Mouse (Mus musculus): Measurements from ENCODE around the gene Gng3. TPM values are rescaled to one million over a fixed set of nuclear protein-coding genes. Genes with fewer than 3 reads are reported as not detected.

Gene Gng3
- polyA plus RNA-seq, 1 experiment from 2014 or later, result 2.9 TPM

DNA sequence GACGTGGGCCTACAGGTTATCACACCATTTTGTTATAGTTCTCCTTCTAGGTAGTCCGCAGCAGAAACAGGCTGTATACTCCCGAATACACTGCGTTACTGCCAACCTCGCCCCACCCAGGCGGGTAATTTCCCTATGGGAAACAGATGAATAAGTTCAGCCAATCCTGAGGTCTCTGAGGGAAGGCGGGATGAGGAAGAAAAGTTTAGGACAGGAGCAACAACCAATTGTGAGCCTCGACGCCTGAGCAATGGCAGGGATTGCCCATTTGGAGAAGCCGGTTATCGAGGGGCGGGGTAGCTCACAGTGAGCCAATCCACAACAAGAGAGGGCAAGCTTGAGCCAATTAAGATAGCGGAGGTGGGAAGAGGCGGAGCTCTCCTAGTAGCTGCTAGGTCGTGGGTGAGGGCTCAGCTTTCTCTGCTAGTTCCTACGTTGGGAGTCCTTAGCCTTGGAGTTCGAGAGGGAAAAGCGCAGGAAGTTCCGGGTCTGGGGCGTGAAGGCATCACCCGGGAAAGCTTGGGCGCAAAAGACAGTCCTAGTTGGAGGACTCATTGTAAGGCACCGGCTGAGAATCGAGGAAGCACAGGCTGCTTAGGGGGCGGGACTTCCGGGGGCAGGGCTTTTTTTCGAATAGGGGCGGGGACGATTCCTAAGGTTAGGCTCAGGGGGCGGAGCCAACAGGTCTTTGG, 36.7 kb downstream of the Gng3 start, which contains the start of gene Zbtb3:
Gene Zbtb3 (plus strand): TSS at position 426 of the 692 bp plus-strand sequence.
- H3K36me3 ChIP-seq, result peaks cover 28% of the 10 kb centered on the region
- H3K9me3 ChIP-seq (replicated peaks), result no peaks in the 10 kb centered on the region
- H3K4me3 ChIP-seq, result peak within 1 kb of the TSS; percentile 67
- H3K4me2 ChIP-seq, result peak within 1 kb of the TSS; percentile 72
- no peaks in the 10 kb centered on the region for H3K27me3 ChIP-seq (replicated peaks)
- peak within 1 kb of the TSS; percentile 69 for H3K27ac ChIP-seq (ENCODE audit: poor library complexity, severe bottlenecking)
- peaks cover 17% of the 10 kb centered on the region for H3K4me1 ChIP-seq (replicated peaks)
- WGBS, result under 1% methylated on average over 29 of the region's 30 CpGs
- ATAC-seq (ENCODE audit: insufficient number of reproducible peaks, low FRiP score), result peak; percentile 97
- peak within 1 kb of the TSS; percentile 64 for H3K9ac ChIP-seq

DNA sequence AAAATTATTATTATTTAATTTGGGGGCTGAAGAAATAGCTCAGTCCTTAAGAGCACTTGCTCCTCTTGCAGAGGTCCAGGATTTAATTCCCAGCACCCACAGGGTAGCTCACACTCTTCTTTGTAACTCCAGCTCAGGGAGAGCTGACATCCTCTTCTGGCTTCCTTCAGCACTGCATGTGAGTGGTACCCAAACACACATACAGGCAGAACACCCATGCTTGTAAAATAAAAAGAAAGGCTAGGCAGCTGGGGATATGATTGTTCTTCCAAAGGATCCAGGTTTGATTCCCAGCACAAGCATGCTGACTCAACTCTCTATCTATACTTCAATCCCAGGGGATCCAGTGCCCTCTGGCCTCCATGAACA, 40.1 kb downstream of the Gng3 start:
- Histone ChIP-seq H3K4me1 (replicated peaks) (peaks cover 20% of the 10 kb centered on the region), H3K4me2 (peak overlapping the region; percentile 85; the same call in 1 of the 2 replicates), H3K36me3 (peaks cover 25% of the 10 kb centered on the region), H3K27me3 (replicated peaks) (no peaks in the 10 kb centered on the region), H3K4me3 (no peak overlapping the region), H3K9me3 (replicated peaks) (no peaks in the 10 kb centered on the region), H3K9ac (no peak overlapping the region), H3K27ac (ENCODE audit: poor library complexity, severe bottlenecking) (no peak overlapping the region)
- ATAC-seq (ENCODE audit: insufficient number of reproducible peaks, low FRiP score), result no peak

DNA sequence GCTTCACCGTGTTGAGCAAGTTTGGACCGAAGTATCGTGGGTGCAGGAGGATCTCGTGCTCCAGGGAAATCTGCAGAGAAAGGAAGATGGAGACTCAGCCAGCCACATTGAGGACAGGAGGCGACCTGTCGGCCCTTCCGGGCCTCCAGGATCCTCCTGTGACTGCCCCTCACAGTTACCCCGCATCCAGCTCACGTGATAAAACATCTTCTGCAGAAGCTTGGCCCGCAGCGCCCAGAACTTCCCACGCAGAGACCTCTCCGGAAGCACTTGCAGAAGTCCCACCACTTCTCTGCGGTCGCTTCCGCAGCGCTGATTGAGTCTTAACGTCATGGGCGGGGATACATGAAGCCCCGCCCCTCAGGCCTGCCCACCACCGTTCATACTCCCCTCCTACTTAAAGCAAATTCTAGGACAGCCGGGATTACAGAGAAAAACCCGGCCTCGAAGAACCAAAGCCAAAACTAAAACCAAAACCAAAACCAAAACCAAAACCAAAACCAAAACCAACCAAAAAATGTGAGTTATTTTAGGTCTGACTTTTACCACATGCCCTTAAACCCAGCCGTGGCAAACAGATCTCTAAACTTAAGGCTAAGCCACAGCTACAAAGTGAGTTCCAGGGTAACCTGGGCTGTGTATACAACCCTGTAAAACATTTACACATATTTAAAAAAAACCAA, 40.6 kb downstream of the Gng3 start, which contains the start of gene Polr2g:
Gene Polr2g (minus strand): TSS at position 314 of the 683 bp plus-strand sequence.
- peak; percentile 84 for ATAC-seq (ENCODE audit: insufficient number of reproducible peaks, low FRiP score)
- Histone ChIP-seq H3K9ac (peak within 1 kb of the TSS; percentile 89), H3K9me3 (replicated peaks) (no peaks in the 10 kb centered on the region), H3K4me2 (peak within 1 kb of the TSS; percentile 85), H3K4me1 (replicated peaks) (peaks cover 14% of the 10 kb centered on the region), H3K36me3 (peaks cover 28% of the 10 kb centered on the region), H3K4me3 (peak within 1 kb of the TSS; percentile 82), H3K27ac (ENCODE audit: poor library complexity, severe bottlenecking) (peak within 1 kb of the TSS; percentile 69), H3K27me3 (replicated peaks) (no peaks in the 10 kb centered on the region)
- WGBS, result 1% methylated on average over 25 of the region's 25 CpGs

DNA sequence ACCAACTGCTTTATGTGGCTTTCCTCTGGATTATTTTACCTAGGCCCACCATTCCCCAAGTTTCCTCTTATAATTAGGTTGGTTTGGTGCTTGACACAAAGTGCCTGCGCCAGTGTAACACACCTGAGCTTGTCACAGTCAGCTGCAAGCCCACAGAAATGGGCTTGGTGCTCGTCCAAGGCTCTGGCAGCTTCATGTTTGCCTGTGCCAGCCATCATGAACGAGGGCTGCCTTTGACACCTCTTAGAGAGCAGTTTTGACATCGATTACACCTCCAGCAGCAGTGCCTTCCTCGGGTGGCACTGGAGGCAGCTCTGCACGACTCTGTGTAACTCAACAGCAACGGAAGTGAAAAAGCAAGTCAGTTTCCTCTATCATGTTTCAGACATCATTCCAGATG, 48.8 kb downstream of the Gng3 start:
- Histone ChIP-seq H3K36me3 (peaks cover 38% of the 10 kb centered on the region), H3K27ac (ENCODE audit: poor library complexity, severe bottlenecking) (no peak overlapping the region), H3K4me3 (no peak overlapping the region), H3K4me2 (no peak overlapping the region), H3K9ac (no peak overlapping the region), H3K9me3 (replicated peaks) (no peaks in the 10 kb centered on the region), H3K27me3 (replicated peaks) (no peaks in the 10 kb centered on the region), H3K4me1 (replicated peaks) (peaks cover 6% of the 10 kb centered on the region)
- no peak for ATAC-seq (ENCODE audit: insufficient number of reproducible peaks, low FRiP score)
- WGBS, result 70% methylated on average over 7 of the region's 7 CpGs

DNA sequence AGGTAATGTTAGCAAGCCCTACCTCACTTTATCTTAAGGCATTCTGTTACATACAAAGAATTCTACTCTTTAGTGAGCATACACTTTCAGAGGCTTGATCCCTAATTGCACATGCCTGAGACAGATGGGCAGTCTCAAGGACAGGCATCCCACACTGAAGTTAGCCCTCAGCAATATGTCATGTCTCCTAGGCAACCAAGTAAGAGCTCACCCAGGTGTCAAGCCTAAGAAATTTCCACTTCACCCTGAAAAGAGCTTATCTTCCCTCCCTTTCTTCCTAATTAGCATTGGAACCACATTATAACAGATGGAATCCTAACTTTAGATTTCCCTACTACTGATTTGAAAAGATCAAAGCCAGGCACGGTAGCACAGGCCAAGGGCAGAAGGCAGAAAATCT, 49.8 kb downstream of the Gng3 start:
- no peak for ATAC-seq (ENCODE audit: insufficient number of reproducible peaks, low FRiP score)
- Histone ChIP-seq H3K9ac (no peak overlapping the region), H3K27me3 (replicated peaks) (no peaks in the 10 kb centered on the region), H3K4me3 (no peak overlapping the region), H3K9me3 (replicated peaks) (no peaks in the 10 kb centered on the region), H3K4me1 (replicated peaks) (peaks cover 9% of the 10 kb centered on the region), H3K36me3 (peaks cover 30% of the 10 kb centered on the region), H3K27ac (ENCODE audit: poor library complexity, severe bottlenecking) (no peak overlapping the region), H3K4me2 (no peak overlapping the region)
- WGBS, result 55% methylated on average over 1 of the region's 1 CpGs

DNA sequence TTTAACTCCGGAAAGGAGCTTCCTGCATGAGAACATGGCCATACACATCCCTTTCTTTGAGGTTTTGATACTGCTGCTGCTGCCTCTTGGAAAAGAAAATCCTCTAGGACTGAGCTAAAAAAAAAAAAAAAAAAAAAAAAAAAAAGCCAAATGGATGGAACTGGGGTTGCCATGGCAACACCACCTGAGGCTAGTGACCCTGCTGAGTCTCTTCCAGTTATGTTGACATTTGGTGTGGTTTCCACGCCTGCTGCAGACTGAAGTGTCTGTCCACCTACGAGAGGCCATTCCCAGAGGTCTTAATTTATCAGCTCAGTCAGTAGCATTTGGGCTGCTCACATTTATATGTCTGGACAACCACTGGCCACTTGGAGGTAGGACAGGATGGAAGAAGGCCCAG, 50.5 kb downstream of the Gng3 start:
- Histone ChIP-seq H3K27me3 (replicated peaks) (no peaks in the 10 kb centered on the region), H3K36me3 (peaks cover 29% of the 10 kb centered on the region), H3K9me3 (replicated peaks) (no peaks in the 10 kb centered on the region), H3K4me2 (no peak overlapping the region), H3K27ac (ENCODE audit: poor library complexity, severe bottlenecking) (no peak overlapping the region), H3K4me1 (replicated peaks) (peaks cover 9% of the 10 kb centered on the region), H3K9ac (no peak overlapping the region), H3K4me3 (no peak overlapping the region)
- ATAC-seq (ENCODE audit: insufficient number of reproducible peaks, low FRiP score), result no peak
- WGBS, result 32% methylated on average over 3 of the region's 3 CpGs

Small RNA genes lying within 50 kb of the gene (microRNA-seq; reads per million reads assigned to microRNA genes)
- not detected for gene Mir5136

Other genes starting within 250 kb of the Gng3 start
- 0.05 TPM in 1 of 2 replicates, not detected in the other for gene Slc22a8, start 247.9 kb downstream of the Gng3 start, polyA plus RNA-seq (2016; fragmentation: Nextera tagmentation; extraction: Ambion mirVana)
- gene Slc22a6, start 221.2 kb downstream of the Gng3 start, polyA plus RNA-seq (2016; fragmentation: Nextera tagmentation; extraction: Ambion mirVana), result not detected in 2 replicates
- 0.05 TPM in 1 of 2 replicates, not detected in the other for gene Chrm1, start 175.4 kb downstream of the Gng3 start, polyA plus RNA-seq (2016; fragmentation: Nextera tagmentation; extraction: Ambion mirVana)
- 87.6 and 88.9 TPM in 2 replicates for gene Slc3a2, start 115.8 kb downstream of the Gng3 start, polyA plus RNA-seq (2016; fragmentation: Nextera tagmentation; extraction: Ambion mirVana)
- gene Wdr74, start 103.4 kb downstream of the Gng3 start, polyA plus RNA-seq (2016; fragmentation: Nextera tagmentation; extraction: Ambion mirVana), result 48.9 and 52.9 TPM in 2 replicates
- 1.8 and 2.8 TPM in 2 replicates for gene 1700092M07Rik, start 98.5 kb downstream of the Gng3 start, polyA plus RNA-seq (2016; fragmentation: Nextera tagmentation; extraction: Ambion mirVana)
- 86.1 and 88.1 TPM in 2 replicates for gene Stx5a, start 97.8 kb downstream of the Gng3 start, polyA plus RNA-seq (2016; fragmentation: Nextera tagmentation; extraction: Ambion mirVana)
- 135 and 149 TPM in 2 replicates for gene Nxf1, start 82.1 kb downstream of the Gng3 start, polyA plus RNA-seq (2016; fragmentation: Nextera tagmentation; extraction: Ambion mirVana)
- 145 and 146 TPM in 2 replicates for gene Tmem223, start 68.2 kb downstream of the Gng3 start, polyA plus RNA-seq (2016; fragmentation: Nextera tagmentation; extraction: Ambion mirVana)
- gene Tmem179b, start 64.7 kb downstream of the Gng3 start, polyA plus RNA-seq (2016; fragmentation: Nextera tagmentation; extraction: Ambion mirVana), result 49.7 and 51.9 TPM in 2 replicates
- gene Taf6l, start 52.8 kb downstream of the Gng3 start, polyA plus RNA-seq (2016; fragmentation: Nextera tagmentation; extraction: Ambion mirVana), result 22.5 and 23.3 TPM in 2 replicates
- 137 and 145 TPM in 2 replicates for gene Polr2g, start 40.6 kb downstream of the Gng3 start, polyA plus RNA-seq (2016; fragmentation: Nextera tagmentation; extraction: Ambion mirVana)
- 3.8 and 4.1 TPM in 2 replicates for gene Zbtb3, start 36.6 kb downstream of the Gng3 start, polyA plus RNA-seq (2016; fragmentation: Nextera tagmentation; extraction: Ambion mirVana)
- gene Ttc9c, start 19.9 kb downstream of the Gng3 start, polyA plus RNA-seq (2016; fragmentation: Nextera tagmentation; extraction: Ambion mirVana), result 36.3 and 37.0 TPM in 2 replicates
- gene Hnrnpul2, start 19.2 kb downstream of the Gng3 start, polyA plus RNA-seq (2016; fragmentation: Nextera tagmentation; extraction: Ambion mirVana), result 3.8 TPM in 2 replicates
- not detected in 2 replicates for gene AC129217.1, start 9.4 kb downstream of the Gng3 start, polyA plus RNA-seq (2016; fragmentation: Nextera tagmentation; extraction: Ambion mirVana)
- gene Bscl2, start 1.7 kb downstream of the Gng3 start, polyA plus RNA-seq (2016; fragmentation: Nextera tagmentation; extraction: Ambion mirVana), result 41.0 and 41.1 TPM in 2 replicates
- 0.77 and 0.78 TPM in 2 replicates for gene Lrrn4cl, start 11.6 kb upstream of the Gng3 start, polyA plus RNA-seq (2016; fragmentation: Nextera tagmentation; extraction: Ambion mirVana)
- 138 and 142 TPM in 2 replicates for gene Ubxn1, start 32.3 kb upstream of the Gng3 start, polyA plus RNA-seq (2016; fragmentation: Nextera tagmentation; extraction: Ambion mirVana)
- 52.7 and 60.6 TPM in 2 replicates for gene Uqcc3, start 41.7 kb upstream of the Gng3 start, polyA plus RNA-seq (2016; fragmentation: Nextera tagmentation; extraction: Ambion mirVana)
- gene Lbhd1, start 44.5 kb upstream of the Gng3 start, polyA plus RNA-seq (2016; fragmentation: Nextera tagmentation; extraction: Ambion mirVana), result 61.5 and 66.4 TPM in 2 replicates
- gene Gm49403, start 44.7 kb upstream of the Gng3 start, polyA plus RNA-seq (2016; fragmentation: Nextera tagmentation; extraction: Ambion mirVana), result not detected in 2 replicates
- 64.2 and 64.5 TPM in 2 replicates for gene 1810009A15Rik, start 49.7 kb upstream of the Gng3 start, polyA plus RNA-seq (2016; fragmentation: Nextera tagmentation; extraction: Ambion mirVana)
- not detected in 2 replicates for gene Gm49416, start 49.7 kb upstream of the Gng3 start, polyA plus RNA-seq (2016; fragmentation: Nextera tagmentation; extraction: Ambion mirVana)
- gene Ints5, start 53.8 kb upstream of the Gng3 start, polyA plus RNA-seq (2016; fragmentation: Nextera tagmentation; extraction: Ambion mirVana), result 28.9 and 30.1 TPM in 2 replicates
- 78.7 and 83.6 TPM in 2 replicates for gene Ganab, start 58.9 kb upstream of the Gng3 start, polyA plus RNA-seq (2016; fragmentation: Nextera tagmentation; extraction: Ambion mirVana)
- 46.6 and 46.8 TPM in 2 replicates for gene B3gat3, start 81.2 kb upstream of the Gng3 start, polyA plus RNA-seq (2016; fragmentation: Nextera tagmentation; extraction: Ambion mirVana)
- gene Rom1, start 90.2 kb upstream of the Gng3 start, polyA plus RNA-seq (2016; fragmentation: Nextera tagmentation; extraction: Ambion mirVana), result 2.4 and 2.5 TPM in 2 replicates
- gene Eml3, start 90.4 kb upstream of the Gng3 start, polyA plus RNA-seq (2016; fragmentation: Nextera tagmentation; extraction: Ambion mirVana), result 13.3 and 13.5 TPM in 2 replicates
- gene Mta2, start 102.7 kb upstream of the Gng3 start, polyA plus RNA-seq (2016; fragmentation: Nextera tagmentation; extraction: Ambion mirVana), result 106 and 115 TPM in 2 replicates
- gene Tut1, start 114.7 kb upstream of the Gng3 start, polyA plus RNA-seq (2016; fragmentation: Nextera tagmentation; extraction: Ambion mirVana), result 17.1 and 19.4 TPM in 2 replicates
- gene Eef1g, start 127.8 kb upstream of the Gng3 start, polyA plus RNA-seq (2016; fragmentation: Nextera tagmentation; extraction: Ambion mirVana), result 281 and 282 TPM in 2 replicates
- 26.0 and 27.1 TPM in 2 replicates for gene Ahnak, start 150.1 kb upstream of the Gng3 start, polyA plus RNA-seq (2016; fragmentation: Nextera tagmentation; extraction: Ambion mirVana)
- gene Scgb1a1, start 248.8 kb upstream of the Gng3 start, polyA plus RNA-seq (2016; fragmentation: Nextera tagmentation; extraction: Ambion mirVana), result not detected in 2 replicates